Mouse (Mus musculus): ENCODE measurements around the gene Dlgap1.

The Dlgap1 gene

GRCm38 (mm10) chr17:70341230-70341629 lies 372.4 kb downstream of the Dlgap1 start:
- in situ Hi-C loops (cut with MboI, MseI), result no loop called here

GRCm38 (mm10) chr17:70341920-70342319 lies 373.0 kb downstream of the Dlgap1 start:
- in situ Hi-C loops (cut with MboI, MseI), result no loop called here

DNA sequence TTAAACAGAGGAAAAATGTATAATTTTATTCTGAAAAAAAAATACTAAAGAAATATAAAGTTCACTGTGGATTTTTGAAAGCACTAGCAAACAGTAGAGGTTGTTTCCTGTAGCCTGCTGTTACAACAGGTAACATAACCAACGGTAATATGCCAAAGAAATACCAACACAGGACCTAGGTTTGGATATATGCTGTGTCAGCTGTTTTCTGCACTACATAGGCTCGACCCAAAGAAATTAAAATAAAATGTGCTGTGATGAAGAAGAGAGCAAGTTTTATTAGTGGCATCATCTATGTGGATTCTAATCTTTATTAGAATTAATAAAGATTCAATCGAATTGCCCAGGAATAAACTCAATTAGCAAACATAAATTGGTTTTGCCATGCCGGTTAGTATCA lies 378.5 kb downstream of the Dlgap1 start:
- in situ Hi-C loops (cut with MboI, MseI), result no loop called here

- in situ Hi-C loops (cut with MboI, MseI), result no loop called here
Observed at GRCm38 (mm10) chr17:70363561-70363960, 394.7 kb downstream of the Dlgap1 start.

DNA sequence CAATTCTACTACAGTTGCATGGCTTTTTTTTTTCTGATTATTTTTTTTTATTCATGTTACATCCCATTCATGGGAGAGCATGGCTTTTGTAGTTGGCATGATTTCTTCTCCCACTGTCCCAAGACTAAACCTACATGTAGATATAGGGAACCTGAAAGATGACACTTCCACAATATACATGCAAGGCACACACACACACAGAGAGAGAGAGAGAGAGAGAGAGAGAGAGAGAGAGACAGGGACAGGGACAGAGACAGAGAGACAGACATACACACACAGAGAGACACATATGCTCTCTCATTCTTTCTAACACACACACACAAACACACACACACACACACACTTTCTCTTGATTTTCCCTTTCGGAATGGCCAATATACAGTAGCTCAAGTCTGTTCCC lies 395.1 kb downstream of the Dlgap1 start:
- in situ Hi-C loops (cut with MboI, MseI), result no loop called here

GRCm38 (mm10) chr17:70369124-70369523 lies 400.3 kb downstream of the Dlgap1 start:
- in situ Hi-C loops (cut with MboI, MseI), result no loop called here

DNA sequence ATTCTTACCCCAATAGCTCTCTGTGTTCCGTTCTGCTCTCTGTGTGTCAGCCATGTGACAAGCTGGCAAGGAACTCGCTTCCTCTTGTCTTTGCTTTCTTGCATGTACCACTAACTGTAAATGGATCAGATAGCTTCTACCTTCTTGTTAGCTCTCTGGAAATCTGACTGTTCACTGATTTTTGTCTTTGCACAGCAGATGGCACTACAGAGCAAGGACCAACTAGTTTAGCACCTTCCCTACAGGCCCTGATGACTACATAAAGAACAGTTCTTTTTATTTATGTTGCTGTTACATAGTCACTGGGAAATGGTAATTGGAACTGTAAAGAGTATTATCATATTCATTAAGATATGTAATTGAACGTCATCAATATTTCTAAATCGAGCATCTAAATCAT lies 408.1 kb downstream of the Dlgap1 start:
- in situ Hi-C loops (cut with MboI, MseI), result no loop called here

DNA sequence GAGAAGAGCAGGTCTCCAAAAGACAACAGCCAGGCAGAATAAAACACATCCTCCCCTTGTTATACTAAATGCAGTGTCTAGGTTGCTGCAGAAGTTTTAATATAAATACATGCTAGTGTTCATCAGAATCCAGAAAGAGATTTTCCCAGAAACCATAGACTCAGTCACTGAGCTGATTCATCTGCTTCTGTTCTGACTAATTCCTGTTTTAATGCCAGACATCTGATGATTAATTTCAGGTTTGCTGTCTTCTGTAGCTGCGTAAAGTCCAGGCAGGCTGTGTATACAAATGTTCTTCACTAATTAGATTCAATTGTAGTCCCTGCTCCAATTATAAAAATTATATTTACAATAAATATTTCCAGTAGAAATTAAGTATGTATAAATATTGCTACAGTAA lies 419.6 kb downstream of the Dlgap1 start:
- in situ Hi-C loops (cut with MboI, MseI), result no loop called here

DNA sequence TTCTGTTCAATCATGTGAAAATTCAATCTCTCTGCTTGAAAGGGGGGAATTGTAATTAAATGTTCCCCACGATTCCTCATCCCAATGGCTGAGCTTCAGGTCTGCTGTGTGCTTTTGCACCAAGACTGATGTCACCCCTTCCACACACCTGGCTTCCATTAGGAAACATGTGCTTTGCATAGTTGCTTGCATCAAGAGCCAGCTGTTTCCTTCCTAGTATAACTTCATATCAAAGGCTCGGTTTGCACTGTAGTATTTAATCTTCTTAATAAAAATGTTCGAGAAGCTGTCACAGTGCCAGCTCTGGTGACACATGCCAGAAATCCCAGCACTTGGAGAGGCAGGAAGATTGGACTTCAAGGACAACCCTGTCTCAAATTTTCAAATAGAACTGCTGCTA lies 428.3 kb downstream of the Dlgap1 start:
- in situ Hi-C loops (cut with MboI, MseI), result no loop called here

DNA sequence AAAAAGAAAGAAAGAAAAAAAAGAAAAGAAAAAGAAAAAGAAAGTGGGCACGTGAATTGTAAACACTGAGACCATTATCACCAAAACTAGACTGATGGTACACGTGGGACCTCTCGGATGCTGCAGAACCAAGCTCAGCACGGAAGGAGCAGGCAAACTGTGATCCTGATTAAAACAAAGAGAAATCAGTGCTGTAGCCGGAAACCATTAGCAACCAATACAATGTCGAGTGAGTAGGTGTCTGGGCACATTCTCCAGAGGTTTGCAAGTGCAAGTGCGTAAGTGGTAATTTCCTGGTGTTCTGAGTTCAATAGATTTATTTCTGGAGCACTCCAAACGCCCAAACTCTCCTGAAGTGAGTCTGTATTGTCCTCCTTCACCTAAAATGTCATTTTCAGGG lies 428.8 kb downstream of the Dlgap1 start:
- in situ Hi-C loops (cut with MboI, MseI), result no loop called here

DNA sequence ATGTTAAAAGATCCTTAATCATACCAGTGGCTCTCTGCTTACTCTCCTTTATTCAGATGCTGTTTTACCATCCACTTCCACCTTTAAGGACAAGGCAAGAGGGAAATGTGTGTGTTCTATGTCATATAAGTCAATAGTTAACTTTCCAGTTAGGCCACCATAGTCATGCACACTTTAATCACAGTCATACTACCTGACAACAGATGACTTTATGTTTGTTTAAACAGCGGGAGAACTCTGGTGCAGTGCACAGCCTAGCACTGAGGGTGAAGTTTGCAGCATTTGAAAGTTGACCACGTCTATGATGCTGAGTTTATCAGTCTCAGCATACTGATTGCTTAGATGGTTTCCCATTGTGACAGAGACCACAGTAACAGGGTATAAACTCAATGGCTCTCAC lies 433.0 kb downstream of the Dlgap1 start:
- in situ Hi-C loops (cut with MboI, MseI), result no loop called here

DNA sequence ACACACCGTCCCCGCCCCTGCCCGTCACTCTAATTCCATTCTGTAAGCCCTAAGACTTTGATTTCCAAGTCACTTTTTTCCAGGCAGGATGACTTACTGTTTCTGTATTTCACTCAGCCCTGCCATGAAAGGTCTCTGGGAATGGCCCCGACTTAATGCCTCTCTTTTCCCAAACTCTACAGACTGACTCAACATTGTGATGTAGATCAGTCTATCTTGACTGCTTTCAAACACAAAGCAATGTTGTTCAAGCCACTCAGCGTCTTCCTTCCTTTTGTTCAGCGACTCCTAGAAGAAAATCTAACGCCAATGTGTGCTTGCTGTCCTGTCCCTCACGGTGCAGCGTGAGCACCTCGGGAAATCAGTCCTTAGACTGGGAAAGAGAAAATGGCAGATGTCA lies 434.9 kb downstream of the Dlgap1 start:
- in situ Hi-C loops (cut with MboI, MseI), result no loop called here

DNA sequence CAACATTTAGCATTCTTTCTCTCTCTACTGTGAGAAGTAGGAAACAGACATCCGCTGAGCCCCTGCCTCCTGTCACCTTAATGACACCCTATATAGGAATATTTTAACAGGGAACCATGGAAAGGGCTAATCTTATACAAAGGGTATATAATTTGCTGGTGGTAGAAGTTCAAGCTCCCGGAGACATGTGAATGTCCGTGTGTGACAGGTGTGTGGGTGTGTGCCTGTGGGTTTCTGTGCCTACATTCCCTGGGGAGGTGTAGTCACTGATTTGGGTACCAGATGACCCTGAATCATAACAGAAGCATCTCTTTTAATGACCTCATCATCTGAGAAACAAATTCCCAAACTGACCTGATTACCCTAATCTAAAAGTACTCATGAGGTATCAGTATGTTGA lies 445.3 kb downstream of the Dlgap1 start:
- in situ Hi-C loops (cut with MboI, MseI), result no loop called here

DNA sequence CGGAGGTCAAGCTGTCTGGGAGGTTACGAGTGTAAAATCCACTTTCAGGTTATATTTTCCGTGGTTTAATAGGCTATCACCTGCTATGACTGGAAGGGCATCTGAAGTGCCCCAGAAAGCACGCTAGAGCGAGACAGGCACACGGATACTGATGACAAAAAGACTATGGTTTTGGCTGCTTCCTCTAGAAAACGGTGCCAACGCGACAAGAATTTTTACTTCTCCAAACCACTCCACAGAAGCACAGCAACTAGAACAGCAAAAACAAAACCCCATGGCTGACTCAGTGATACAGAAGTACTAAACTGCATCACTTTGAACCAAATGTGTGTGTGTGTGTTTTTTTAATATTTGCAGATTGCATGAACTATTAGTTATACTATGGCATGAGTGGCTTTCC lies 459.0 kb downstream of the Dlgap1 start:
- in situ Hi-C loops (cut with MboI, MseI), result no loop called here

- in situ Hi-C loops (cut with MboI, MseI), result no loop called here
Observed at GRCm38 (mm10) chr17:70429746-70430451, 461.0 kb downstream of the Dlgap1 start.

- in situ Hi-C loops (cut with MboI, MseI), result no loop called here
Observed at GRCm38 (mm10) chr17:70430452-70430787, 461.5 kb downstream of the Dlgap1 start.

DNA sequence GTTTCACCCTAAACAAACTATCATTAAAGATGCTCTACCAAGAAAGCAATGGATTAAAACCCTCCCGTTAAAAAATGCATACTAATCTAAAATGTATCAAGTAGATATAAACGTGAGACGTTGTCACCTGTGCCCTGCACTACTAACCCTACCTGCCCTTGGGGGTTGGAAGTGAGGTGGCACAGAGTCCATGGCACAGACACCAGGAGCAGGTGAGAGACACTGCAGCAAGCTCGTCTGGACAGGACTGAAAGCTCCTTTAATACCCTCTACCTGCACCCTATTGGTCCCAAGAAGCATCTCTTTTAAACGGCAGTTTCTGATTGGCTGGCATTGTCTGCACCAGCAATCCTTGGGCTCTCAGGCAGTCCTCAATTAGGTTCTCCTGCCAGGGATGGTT lies 464.0 kb downstream of the Dlgap1 start:
- in situ Hi-C loops (cut with MboI, MseI), result no loop called here

- in situ Hi-C loops (cut with MboI, MseI), result no loop called here
Observed at GRCm38 (mm10) chr17:70434549-70434948, 465.7 kb downstream of the Dlgap1 start.

GRCm38 (mm10) chr17:70435612-70436011 lies 466.7 kb downstream of the Dlgap1 start:
- in situ Hi-C loops (cut with MboI, MseI), result no loop called here

DNA sequence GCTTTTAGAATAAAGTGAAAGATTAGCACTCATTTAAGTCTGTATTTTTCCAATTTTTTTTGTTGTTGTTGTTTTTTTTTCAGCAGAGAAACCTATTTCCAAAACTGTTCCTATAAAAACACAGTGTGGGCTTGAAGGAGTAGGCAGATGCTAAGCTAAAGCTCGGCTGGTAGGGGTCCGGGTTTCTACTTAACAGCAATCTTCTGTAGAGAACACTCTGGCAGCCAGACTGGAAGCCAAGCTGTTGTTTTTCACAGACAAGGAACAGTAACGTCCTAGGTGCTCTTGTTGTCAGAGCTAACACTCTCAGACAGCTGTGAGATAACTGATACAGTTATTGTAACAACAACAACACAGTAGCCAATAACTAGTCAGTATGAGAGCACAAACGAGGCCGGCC lies 468.4 kb downstream of the Dlgap1 start:
- in situ Hi-C loops (cut with MboI, MseI), result no loop called here

DNA sequence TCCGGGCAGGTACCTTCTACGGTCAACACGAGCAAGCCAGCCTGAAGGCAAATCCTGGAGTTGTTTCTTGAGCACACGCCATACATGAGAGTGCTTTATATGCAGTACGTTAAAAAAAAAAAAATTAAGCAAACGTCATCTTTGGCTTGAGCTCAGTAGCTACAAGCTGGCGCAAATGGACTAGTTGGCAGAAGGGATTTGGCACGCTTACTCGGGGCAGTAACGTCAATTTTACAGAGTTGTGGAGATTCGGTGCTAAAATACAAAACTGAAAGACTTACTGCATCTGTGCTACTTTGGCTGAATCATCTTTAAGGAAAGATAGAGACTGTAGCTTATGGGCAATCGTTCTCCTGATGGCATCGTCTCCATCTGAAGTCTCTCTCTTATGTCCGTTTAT lies 474.1 kb downstream of the Dlgap1 start:
- in situ Hi-C loops (cut with MboI, MseI), result no loop called here

DNA sequence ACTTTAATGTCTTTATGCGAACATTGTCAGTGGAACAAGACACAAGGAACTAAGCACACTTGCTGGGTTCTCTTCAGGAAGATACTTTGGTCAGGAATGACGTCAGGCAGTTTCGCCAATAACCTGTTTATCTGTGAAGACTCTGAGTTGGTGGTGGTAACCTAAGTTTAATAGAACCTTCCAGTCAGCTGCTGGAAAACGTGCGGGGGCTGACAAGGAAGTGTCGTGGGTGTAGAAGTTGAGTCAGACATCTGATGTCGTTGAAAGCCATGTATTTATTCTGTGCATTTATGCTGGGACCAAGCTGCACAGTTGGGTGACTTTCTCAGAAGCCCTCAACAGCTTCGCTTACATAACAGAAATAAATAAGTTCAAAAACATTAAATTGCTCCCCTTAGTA lies 477.6 kb downstream of the Dlgap1 start:
- in situ Hi-C loops (cut with MboI, MseI), result no loop called here

- in situ Hi-C loops (cut with MboI, MseI), result loop anchor here (25.0 kb wide), 1 partner anchor 1193 kb away; no protein-coding TSS in a partner anchor
Observed at GRCm38 (mm10) chr17:70455036-70455435, 486.2 kb downstream of the Dlgap1 start.

DNA sequence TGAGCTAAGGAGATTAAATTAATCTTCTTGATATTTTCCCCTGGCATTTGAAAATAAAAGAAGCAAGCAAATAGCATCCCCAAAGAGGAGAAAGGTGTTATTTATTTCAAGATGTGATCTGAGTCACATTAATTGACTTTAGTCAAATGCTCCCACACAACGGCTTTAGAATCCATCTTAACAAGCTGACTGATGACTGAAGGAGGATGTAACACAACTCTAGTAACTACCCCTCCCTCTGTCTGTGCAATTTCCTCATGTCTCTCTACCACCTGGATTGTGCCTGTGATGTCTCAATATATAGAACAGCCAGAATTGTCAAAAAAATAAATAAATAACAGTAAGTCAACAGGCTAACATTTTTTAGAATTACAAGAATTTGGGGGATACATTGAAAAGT lies 488.2 kb downstream of the Dlgap1 start:
- in situ Hi-C loops (cut with MboI, MseI), result loop anchor here (25.0 kb wide), 1 partner anchor 1195 kb away; no protein-coding TSS in a partner anchor
